Mouse (Mus musculus) monocyte, adult 2 months (primary cell): ENCODE measurements around the gene Gm10591.
"Not testable (repeated sequence)": the region's sequence is repeated elsewhere in the genome, so short reads cannot be mapped to it uniquely, and the experiment has no call there.

ENCODE experiments used
- DNase-seq, 2 experiments: peaks; one replicate each; pipeline ENCODE4 v3.0.0; 2022; ENCODE audit warnings: low spot score in 2 of 2, low read depth in 1 of 2

Gm10591 gene

DNA sequence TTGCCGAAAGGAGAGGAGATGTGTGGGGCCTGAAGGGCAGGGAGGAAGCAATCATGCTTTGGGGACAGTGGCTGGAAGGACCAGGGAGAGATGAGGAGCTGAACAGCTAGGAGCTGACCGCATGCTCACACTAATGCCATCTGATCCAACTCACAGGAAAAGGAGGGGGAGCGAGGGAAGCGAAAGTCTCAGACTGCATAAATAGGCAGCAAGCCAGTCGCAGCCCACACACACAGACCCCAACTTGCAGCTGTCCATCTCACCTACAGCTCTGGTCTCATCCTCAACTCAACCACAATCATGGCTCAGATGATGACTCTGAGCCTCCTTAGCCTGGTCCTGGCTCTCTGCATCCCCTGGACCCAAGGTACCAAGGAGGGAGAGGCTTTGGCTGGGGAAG lies at the start of gene Gm10591:
Gene Gm10591, plus strand, starts transcription at position 301 of the 400 bp plus-strand sequence.
- not testable (repeated sequence) for DNase-seq

DNA sequence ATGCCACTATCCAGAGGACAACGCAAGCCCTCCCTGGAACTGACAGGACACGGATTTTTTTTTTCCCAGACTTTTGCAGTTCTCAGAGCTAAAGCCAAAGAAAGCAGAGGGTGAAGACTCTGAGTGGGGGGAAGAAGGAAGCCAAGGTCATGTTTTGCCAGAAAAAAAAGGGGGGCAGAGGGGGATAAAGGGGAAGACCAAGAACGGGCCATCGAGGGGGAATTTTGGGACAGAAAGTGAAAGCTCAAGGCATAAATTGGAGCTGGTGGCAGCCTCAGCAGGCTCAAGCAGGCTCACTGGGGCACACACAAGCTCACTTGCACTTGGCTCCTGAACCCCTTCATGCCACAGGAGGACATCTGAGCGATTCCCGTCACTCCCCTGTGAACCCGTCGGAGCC lies 17.4 kb downstream of the Gm10591 start, which contains the start of gene Gm2564:
Gene Gm2564, plus strand, starts transcription at position 301 of the 400 bp plus-strand sequence.
- not testable (repeated sequence) for DNase-seq

DNA sequence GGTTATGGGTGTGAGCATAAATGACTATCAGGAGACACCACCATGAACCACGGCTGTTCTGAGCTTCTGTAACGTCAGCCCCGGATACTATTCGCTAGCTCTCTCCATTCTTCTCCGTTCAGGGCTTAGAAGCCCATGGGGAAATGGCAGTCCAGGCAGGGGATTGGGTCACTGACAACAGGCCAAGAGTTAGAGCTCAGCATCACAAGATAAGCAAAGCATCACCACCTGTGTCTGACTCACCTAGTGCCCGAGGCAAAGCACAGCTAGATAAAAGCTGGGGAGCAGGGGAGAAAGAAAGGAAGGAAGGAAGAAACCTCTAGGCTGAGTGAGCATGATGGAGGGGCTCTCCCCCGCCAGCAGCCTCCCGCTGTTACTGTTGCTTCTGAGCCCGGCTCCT lies 43.0 kb downstream of the Gm10591 start, which contains the start of gene Ccl27b:
Gene Ccl27b, plus strand, starts transcription at position 301 of the 400 bp plus-strand sequence.
- DNase-seq = not testable (repeated sequence)

DNA sequence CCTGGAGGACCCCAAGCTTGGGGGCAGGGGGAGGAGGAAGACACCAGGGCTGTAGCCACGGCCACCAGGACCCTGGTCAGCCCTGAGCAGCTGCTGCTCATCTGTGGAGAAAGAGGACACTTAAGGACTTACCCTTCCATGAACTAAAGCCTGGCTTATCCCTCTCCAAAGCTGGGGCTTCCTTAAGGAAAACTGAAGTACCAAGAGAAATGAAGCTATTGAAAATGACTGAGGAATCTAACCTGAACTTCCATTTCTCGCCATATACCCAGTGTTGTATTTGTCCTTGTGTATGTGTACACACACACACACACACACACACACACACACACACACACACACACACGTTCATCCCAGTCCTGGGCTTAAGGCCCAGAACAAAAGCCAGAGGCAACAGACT lies 49.8 kb downstream of the Gm10591 start, which contains the start of gene Il11ra2:
Gene Il11ra2, minus strand, starts transcription at position 101 of the 400 bp plus-strand sequence.
- not testable (repeated sequence) for DNase-seq
